Mouse (Mus musculus): ENCODE measurements around the gene Lrrc1. TPM values are rescaled to one million over a fixed set of nuclear protein-coding genes. Genes with fewer than 3 reads are reported as not detected.

Lrrc1 gene
- polyA plus RNA-seq (2015; fragmentation: Nextera tagmentation; extraction: Ambion mirVana), result 20.5 and 22.1 TPM in 2 replicates

DNA sequence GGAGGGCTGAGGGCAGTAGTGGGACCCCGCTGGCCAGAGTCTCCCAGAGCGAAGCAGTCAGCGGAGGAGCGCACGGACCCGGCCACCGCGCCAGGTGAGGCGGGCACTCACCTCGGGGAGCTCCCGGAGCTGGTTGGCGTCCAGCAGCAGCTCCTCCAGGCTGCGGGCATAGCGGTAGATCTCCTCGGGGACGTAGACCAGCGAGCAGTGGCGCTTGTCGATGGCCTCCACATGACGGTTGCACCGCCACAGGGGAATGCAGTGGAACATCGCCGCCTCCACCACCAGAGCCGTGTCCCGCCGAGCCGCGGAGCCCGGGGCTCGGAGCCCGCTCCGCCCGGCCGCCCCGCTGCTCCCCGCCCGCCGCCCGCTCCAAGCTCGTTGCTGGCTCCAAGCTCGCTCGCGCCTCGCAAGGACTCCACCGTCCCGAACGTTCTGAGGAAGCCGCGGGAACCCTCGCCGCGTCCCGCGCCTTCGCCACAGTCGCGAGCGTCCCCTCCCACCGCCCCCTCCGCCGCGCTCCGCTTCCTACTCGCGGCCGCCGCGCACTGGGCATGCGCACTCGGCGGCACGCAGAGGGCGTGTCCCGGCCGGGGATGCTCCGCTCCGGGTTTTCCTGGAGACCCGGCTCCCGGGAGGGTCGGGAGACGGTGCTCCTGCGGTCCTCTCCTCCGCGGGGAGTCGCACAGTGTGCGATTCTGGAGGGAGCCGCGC is at the start of gene Lrrc1:
TSS of gene Lrrc1 (minus strand) at position 517 of the 714 bp plus-strand sequence.
- Histone ChIP-seq H3K9ac (ENCODE audit: low read depth, low read length) (peak within 1 kb of the TSS; percentile 74), H3K27me3 (ENCODE audit: insufficient read depth, low read length) (no peaks in the 10 kb centered on the region), H3K36me3 (ENCODE audit: insufficient read depth, low read length) (no peaks in the 10 kb centered on the region), H3K4me1 (replicated peaks; ENCODE audit: insufficient read depth, low read length) (peaks cover 7% of the 10 kb centered on the region; the same call in 1 of the 2 replicates), H3K27ac (peak within 1 kb of the TSS; percentile 86), H3K4me2 (ENCODE audit: low read length) (peak within 1 kb of the TSS; percentile 97), H3K4me3 (replicated peaks; ENCODE audit: low read depth, low read length) (peak within 1 kb of the TSS; percentile 84), H3K9me3 (replicated peaks; ENCODE audit: low read length) (no peaks in the 10 kb centered on the region)
- no peak for TF ChIP-seq CTCF (IDR thresholded peaks at IDR 0.05; ENCODE audit: low read depth)
- peak; percentile 90 for DNase-seq (ENCODE audit: low spot score)
- ATAC-seq (replicated peaks; ENCODE audit: low FRiP score, low read depth), result peak; percentile 87
- WGBS, result under 1% methylated on average over 77 of the region's 88 CpGs

DNA sequence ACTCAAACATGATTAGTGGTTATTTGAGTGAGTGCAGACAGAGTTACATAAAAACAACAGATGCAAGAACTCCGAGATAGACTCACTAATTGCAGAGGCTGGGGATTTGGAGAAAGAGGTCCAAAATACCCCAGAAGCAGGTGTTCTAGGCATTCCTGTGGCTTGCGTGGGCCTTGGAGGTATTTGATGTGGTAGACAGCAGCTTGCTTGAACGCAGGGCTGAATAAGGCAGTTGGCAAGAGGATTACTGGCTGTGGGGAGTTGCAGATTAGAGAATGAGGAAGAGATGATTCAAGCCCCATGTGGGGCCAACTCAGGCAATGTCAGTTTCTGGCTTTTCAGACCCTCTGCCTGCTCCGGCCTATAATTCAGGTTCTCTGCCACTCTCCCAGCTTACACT is 47.8 kb upstream of the Lrrc1 start:
- no peak for DNase-seq (ENCODE audit: low spot score)

DNA sequence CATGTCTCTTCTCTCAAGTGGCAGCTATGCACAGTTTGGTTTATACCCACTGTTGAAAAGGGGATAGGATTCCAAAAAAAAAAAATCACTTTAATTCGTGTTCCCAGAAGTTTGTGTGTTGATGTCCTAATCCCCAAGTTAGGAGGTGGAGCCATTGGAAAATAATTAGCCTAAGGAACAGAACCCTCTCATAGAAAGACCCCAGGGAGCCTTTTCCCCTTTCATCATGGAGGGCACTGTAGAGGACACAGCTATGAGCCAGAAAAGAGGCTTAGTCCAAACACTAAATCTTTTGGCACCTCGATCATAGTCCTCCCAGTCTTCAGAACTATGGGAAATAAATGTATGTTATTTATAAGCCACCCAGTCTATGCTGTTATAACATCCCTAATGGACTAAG is 44.8 kb upstream of the Lrrc1 start:
- Histone ChIP-seq H3K36me3 (ENCODE audit: insufficient read depth, low read length) (no peaks in the 10 kb centered on the region), H3K9me3 (replicated peaks; ENCODE audit: low read length) (no peaks in the 10 kb centered on the region), H3K4me2 (ENCODE audit: low read length) (no peak overlapping the region), H3K9ac (ENCODE audit: low read depth, low read length) (no peak overlapping the region), H3K27me3 (ENCODE audit: insufficient read depth, low read length) (no peaks in the 10 kb centered on the region), H3K4me1 (replicated peaks; ENCODE audit: insufficient read depth, low read length) (no peaks in the 10 kb centered on the region), H3K27ac (no peak overlapping the region), H3K4me3 (replicated peaks; ENCODE audit: low read depth, low read length) (no peak overlapping the region)
- TF ChIP-seq CTCF (IDR thresholded peaks at IDR 0.05; ENCODE audit: low read depth), result no peak
- WGBS, result 43% methylated on average over 2 of the region's 2 CpGs
- ATAC-seq (replicated peaks; ENCODE audit: low FRiP score, low read depth) (no peak), DNase-seq (ENCODE audit: low spot score) (no peak)

More for the DNA sequence above, 47.8 kb upstream of the Lrrc1 start:
- no peaks in the 10 kb centered on the region for H3K4me1 ChIP-seq (replicated peaks; ENCODE audit: insufficient read depth, low read length)
- ATAC-seq (replicated peaks; ENCODE audit: low FRiP score, low read depth), result no peak
- H3K27ac ChIP-seq, result no peak overlapping the region
- H3K4me3 ChIP-seq (replicated peaks; ENCODE audit: low read depth, low read length), result no peak overlapping the region
- WGBS, result 70% methylated on average over 4 of the region's 4 CpGs
- no peaks in the 10 kb centered on the region for H3K36me3 ChIP-seq (ENCODE audit: insufficient read depth, low read length)
- no peak overlapping the region for H3K9ac ChIP-seq (ENCODE audit: low read depth, low read length)
- no peaks in the 10 kb centered on the region for H3K9me3 ChIP-seq (replicated peaks; ENCODE audit: low read length)
- no peak for TF ChIP-seq CTCF (IDR thresholded peaks at IDR 0.05; ENCODE audit: low read depth)
- H3K27me3 ChIP-seq (ENCODE audit: insufficient read depth, low read length), result no peaks in the 10 kb centered on the region
- no peak overlapping the region for H3K4me2 ChIP-seq (ENCODE audit: low read length)

DNA sequence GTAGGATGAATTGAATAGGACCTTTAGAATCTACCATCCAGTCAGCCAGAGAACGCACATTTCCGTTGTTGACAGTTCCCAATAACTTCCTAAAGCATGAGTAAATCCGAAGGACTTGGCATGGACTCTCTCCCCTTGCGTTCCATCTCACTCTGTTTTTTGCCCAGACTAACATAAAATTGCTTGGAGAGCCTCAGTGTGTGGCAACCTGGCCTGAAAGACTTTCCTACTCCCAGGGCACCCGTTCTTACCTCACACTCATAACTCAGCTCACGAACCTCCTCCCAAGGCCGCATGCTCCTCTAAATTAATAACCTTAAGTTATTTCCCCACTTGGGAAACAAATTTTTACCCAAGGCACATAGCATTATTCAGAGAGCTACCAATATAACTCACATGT is 42.9 kb upstream of the Lrrc1 start:
- Histone ChIP-seq H3K27ac (no peak overlapping the region), H3K4me2 (ENCODE audit: low read length) (no peak overlapping the region), H3K9ac (ENCODE audit: low read depth, low read length) (no peak overlapping the region), H3K9me3 (replicated peaks; ENCODE audit: low read length) (no peaks in the 10 kb centered on the region), H3K4me3 (replicated peaks; ENCODE audit: low read depth, low read length) (no peak overlapping the region), H3K4me1 (replicated peaks; ENCODE audit: insufficient read depth, low read length) (no peaks in the 10 kb centered on the region), H3K27me3 (ENCODE audit: insufficient read depth, low read length) (no peaks in the 10 kb centered on the region), H3K36me3 (ENCODE audit: insufficient read depth, low read length) (no peaks in the 10 kb centered on the region)
- no peak for ATAC-seq (replicated peaks; ENCODE audit: low FRiP score, low read depth)
- DNase-seq (ENCODE audit: low spot score), result no peak
- TF ChIP-seq CTCF (IDR thresholded peaks at IDR 0.05; ENCODE audit: low read depth), result no peak
- 89% methylated on average over 7 of the region's 7 CpGs for WGBS

DNA sequence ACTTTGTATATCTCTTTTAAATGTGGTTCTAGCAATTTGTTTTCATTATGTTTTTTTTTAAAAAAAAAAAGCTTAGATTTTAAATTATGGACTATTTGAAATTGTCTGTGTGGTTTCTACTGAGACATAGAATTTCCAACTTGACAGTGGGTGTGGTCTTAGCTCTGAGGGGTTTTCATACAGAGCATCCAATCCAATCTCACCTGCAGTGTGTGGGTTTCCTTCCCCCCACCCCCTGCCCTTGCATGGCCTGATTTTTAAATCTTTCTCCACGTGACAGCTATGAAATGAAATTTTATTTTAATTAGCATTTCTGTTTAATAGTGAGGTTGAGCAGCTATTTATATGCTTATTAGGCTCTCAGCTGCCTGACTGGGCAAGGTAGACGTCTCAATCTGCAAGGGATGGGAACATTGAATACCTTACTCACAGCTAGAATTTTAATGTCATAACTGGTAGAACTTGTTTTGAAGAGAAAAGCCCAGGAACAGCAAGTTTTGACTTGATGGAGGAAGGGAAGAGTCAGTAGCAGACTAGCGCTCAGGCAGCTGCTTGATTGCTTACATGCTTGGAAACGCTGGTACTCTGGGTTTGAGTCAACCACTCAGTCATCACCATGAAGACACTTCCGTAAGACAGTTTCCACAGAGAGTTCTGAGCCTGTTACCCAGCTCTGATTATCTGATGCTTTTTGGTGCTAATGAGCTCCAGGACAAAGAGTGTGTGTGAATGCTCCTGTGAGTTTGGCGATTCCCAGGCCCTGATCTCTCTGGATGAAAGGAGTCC is 42.3 kb upstream of the Lrrc1 start:
- no peaks in the 10 kb centered on the region for H3K4me1 ChIP-seq (replicated peaks; ENCODE audit: insufficient read depth, low read length)
- 68% methylated on average over 6 of the region's 6 CpGs for WGBS
- no peak for ATAC-seq (replicated peaks; ENCODE audit: low FRiP score, low read depth)
- no peak overlapping the region for H3K4me3 ChIP-seq (replicated peaks; ENCODE audit: low read depth, low read length)
- no peak overlapping the region for H3K27ac ChIP-seq
- DNase-seq (ENCODE audit: low spot score), result no peak
- H3K9ac ChIP-seq (ENCODE audit: low read depth, low read length), result no peak overlapping the region
- no peak for TF ChIP-seq CTCF (IDR thresholded peaks at IDR 0.05; ENCODE audit: low read depth)
- H3K4me2 ChIP-seq (ENCODE audit: low read length), result no peak overlapping the region
- no peaks in the 10 kb centered on the region for H3K36me3 ChIP-seq (ENCODE audit: insufficient read depth, low read length)
- no peaks in the 10 kb centered on the region for H3K9me3 ChIP-seq (replicated peaks; ENCODE audit: low read length)
- H3K27me3 ChIP-seq (ENCODE audit: insufficient read depth, low read length), result no peaks in the 10 kb centered on the region

DNA sequence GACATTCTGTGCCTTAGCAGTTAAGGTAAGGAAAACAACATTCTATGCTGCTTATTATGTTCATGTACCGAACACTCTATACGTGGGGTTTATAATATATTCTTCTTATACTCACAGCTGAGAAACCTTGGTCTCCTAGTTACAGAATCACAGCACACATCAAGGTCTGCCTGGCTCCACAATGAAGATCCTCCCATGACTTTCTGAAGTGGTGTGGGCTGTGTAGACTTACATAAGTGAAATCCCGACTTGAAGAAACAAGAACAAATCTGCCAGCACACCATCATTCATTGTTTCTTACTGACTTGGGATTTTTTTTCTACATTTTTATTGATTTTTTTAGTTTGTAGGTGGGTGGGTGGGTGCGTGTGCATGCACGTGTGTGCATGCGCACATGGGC is 40.1 kb upstream of the Lrrc1 start:
- Histone ChIP-seq H3K27ac (no peak overlapping the region), H3K9ac (ENCODE audit: low read depth, low read length) (no peak overlapping the region), H3K4me3 (replicated peaks; ENCODE audit: low read depth, low read length) (no peak overlapping the region), H3K27me3 (ENCODE audit: insufficient read depth, low read length) (no peaks in the 10 kb centered on the region), H3K4me1 (replicated peaks; ENCODE audit: insufficient read depth, low read length) (no peaks in the 10 kb centered on the region), H3K4me2 (ENCODE audit: low read length) (no peak overlapping the region), H3K36me3 (ENCODE audit: insufficient read depth, low read length) (no peaks in the 10 kb centered on the region), H3K9me3 (replicated peaks; ENCODE audit: low read length) (no peaks in the 10 kb centered on the region)
- TF ChIP-seq CTCF (IDR thresholded peaks at IDR 0.05; ENCODE audit: low read depth), result no peak
- no peak for DNase-seq (ENCODE audit: low spot score)
- 95% methylated on average over 6 of the region's 6 CpGs for WGBS
- no peak for ATAC-seq (replicated peaks; ENCODE audit: low FRiP score, low read depth)

All from kidney, postnatal 0 days (tissue).